Mouse (Mus musculus) retina, adult 2 months (tissue): ENCODE measurements around the gene Slc6a8.

ENCODE experiments used
- DNase-seq: peaks from one replicate; pipeline ENCODE4 v3.0.0-alpha.2; 2012; ENCODE audit warnings: low read depth, low spot score

Slc6a8 gene

DNA sequence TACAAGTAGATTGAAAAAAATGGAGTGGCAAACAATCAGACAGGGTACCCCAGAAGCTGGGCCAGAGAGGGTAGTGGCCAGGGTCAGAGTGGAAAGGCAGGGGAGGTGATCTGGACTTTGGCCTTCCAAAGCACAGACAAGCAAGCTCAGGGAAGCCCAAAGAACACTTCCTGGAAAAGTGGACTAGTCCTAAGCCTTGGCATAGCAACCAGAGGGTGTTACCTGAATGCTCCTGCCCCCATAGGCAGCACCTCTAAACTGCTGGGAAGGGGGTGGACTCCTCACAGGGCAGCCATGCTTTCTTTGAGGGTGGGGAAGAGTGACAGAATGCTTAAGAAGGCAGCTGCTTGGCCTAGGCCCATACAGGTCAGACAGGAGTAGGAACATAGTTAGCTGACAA lies 12.0 kb downstream of the Slc6a8 start:
- no peak for DNase-seq

DNA sequence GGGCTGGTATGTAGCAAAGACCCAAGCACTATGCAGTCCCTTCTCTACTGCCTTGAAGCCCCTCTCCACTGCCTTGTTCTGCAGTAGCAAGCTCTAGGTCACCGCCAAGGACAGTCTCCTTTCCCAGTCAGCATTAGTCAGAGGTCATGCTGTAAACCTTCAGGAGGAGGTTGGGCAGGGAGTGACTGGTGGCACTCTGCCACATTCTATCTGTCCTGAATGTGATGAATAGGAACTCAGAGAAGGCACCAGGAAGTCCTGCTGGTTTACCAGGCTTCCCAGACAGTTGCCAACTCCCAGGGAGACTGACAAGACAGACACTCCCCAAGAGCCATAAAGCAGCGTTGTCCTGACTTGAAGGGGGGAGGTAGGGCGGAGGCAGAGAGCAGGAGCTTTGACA lies 12.7 kb downstream of the Slc6a8 start:
- no peak for DNase-seq

DNA sequence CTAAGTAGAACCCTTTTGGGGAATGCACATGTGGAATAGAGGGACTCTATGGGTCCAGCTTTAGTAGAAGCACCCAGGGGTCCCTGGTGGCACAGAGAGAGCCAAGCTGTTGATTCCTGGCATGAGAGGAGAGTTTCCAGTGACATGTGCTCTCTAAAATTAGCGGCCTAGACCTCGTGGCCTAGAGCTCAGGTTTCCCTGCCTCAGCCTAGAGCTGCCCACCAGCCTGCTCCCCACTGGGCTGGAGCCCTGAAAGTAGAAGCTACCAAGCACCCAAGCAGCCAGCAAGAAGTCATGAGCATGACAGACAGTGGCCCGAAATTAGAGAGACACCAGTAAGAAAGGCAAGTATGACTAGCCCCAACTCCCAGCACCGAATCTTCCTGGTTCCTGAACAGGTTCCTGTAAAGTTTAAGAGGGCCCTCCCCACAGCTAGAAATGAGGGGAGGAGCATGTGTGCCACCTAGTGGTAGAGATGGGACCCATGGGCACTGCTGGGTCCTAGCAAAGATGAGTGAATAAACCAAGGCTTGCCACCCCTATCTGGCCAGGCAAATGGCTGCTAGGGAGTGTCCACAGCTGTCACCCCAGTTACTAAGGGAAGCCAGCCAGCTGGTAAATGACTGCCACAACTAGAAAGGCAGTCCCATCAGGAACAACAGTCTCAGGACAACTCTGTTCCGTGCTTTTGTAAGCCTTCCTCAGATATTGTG lies 18.1 kb downstream of the Slc6a8 start:
- DNase-seq: no peak

DNA sequence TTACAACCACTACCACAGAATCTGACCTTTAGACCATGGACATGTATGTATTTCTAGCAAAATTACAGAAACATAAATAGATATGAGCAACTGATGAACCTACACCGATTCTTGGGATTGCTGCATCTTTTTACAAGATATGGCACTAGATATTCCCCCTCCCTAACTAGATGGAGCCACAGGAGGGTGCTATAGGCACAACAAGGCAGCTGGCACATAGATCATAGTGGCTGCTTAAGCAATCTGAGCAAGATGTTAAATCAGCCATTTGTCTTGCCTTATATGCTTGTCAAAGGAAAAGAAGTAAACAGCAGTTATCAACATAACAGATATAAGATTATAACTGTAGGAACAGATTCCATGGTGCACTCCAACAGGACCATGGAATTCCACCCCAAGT lies 27.5 kb downstream of the Slc6a8 start:
- no peak for DNase-seq

DNA sequence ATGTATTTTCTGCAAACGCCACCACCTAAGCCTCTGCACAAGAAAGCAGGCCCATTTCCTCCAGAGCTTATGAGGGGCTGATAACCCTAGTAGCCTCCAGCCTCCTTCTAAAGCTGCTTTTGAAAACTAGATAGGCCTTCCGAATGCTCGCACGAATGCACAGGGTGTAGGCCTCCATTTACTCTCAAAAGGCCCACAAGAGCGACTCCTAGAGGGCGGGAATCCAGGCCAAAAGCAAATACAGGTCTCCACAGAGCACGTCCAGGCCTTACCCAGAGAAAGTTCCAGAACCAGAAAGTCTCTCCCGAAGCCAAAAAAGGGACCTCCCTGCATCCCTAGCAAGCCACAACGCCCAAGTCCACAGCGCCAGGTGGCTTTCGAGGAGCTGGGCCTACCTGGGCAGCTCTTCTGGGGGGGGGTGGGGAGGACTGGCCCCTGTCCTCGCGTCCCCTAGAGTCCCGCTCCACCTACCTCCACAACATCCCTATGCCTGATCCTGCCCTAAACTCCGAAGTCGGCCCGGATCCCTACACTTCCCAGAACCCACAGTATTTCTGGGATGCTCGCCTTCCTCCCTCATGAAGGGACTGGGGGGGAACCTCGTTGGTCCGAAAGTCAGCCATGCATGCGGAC lies 42.6 kb downstream of the Slc6a8 start:
- DNase-seq: no peak

DNA sequence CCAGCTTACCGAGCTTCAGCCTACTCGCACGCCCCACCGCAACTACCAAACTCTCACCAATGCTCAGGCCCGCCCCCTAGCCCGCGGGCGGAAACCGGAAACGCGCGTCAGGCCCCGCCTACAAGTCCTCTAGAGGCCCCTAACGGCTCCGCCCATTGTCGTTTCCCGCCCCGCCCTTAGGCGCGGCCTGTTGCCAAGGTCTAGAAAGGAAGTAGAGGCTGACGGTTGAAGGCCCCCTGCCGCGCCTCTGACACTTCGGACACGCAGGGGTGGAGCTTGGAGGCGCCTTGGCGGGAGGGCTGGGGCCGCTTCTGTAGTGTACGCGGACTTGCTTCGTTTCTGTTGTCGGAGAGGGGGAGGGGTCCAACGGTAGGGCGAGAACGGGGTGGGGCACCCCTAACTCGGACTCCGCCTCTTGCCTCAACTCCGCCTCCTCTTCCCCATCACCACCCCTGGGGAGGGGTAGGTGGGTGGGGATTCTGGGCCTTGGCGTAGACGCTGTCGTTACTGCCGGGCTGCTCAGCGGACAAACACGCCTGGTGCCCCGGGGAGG lies 43.2 kb downstream of the Slc6a8 start, which contains the start of the genes Bcap31 and Abcd1:
Bcap31 (minus strand) TSS at position 67 of the 553 bp plus-strand sequence.
Abcd1 (plus strand) TSS at position 489 of the 553 bp plus-strand sequence.
- peak; percentile 72 for DNase-seq

DNA sequence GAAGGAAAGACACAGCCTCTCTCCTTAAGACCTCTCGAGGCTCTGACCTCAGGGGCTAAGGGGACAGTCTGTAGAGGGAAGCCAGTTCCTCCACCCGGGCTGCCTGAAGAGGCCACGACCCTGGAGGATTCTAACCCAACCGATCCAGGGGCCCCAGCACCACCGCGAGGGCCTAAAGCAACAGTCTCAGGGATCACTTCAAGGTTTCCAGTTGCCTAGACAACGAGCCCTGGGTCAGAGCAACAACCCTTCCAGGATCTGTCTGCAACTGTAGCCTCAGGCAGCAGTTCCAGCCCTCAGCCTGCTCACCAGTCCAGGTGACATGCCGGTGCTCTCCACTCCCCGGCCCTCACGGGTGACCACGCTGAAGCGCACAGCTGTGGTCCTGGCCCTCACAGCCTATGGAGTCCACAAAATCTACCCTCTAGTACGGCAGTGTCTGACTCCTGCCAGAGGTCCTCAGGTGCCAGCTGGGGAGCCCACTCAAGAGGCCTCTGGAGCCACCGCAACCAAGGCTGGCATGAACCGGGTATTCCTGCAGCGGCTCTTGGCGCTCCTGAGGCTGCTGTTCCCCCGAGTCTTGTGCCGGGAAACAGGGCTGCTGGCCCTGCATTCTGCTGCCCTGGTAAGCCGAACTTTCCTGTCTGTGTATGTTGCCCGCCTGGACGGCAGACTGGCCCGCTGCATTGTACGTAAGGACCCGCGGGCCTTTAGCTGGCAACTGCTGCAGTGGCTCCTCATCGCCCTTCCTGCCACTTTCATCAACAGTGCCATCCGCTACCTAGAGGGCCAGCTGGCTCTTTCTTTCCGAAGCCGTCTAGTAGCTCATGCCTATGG lies 44.0 kb downstream of the Slc6a8 start:
- peak; percentile 4 for DNase-seq

- DNase-seq: no peak
These were observed 44.7 kb downstream of the Slc6a8 start for GRCm38 (mm10) chrX:73717667-73718066.

DNA sequence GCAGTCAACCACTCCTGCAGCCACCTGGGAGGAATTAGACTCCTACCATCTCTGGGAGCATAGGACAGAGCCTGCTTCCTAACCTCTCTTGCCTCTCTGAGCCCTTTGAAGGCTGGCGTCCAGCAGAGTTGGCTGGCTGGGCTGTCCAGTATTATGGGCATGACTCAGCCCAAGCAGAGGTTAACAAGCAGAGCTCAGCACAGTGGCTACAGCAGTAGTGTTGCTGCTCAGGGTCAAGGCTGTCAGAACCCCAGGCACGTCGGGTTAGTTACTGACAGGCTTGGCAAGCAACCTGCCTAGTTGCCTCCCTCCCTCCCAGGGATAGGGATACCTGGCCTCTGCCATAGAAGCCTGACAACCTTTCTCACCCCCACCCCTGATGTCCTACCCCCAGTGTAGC lies 45.3 kb downstream of the Slc6a8 start:
- no peak for DNase-seq

DNA sequence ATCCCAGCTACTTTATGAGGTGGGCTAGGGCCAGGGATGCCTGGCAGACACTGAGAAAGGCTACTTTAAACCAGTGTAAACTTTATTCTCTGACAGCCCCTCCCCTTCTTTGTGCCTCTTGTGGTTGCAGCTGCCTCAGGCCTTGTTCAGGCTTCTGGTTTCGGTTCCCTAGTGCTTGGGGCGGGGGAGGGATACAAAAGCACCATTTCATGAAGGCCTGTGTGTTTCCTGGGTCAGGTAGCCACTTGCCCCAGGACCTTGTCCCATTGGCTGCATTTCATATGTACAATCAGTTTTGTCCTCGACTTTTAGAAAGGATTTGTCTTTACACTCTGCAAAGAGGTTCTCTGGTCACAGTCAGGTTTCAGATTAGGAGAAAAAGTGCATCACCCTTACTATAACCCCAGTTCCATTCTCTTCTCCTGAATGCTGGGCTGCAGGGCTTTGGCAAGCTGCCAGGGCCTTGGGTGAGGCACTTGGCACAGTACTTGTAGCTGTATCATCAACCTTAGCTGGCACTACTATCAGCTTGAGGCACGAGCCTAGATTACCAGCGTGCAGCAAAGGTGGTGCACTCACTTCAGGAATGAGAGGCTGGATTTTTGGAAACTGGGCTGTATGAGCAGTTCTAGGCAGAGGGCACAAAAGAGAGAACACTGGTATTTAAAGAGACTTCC lies 45.9 kb downstream of the Slc6a8 start:
- DNase-seq: no peak

GRCm38 (mm10) chrX:73730908-73731307 lies 58.0 kb downstream of the Slc6a8 start:
- no peak for DNase-seq
